9 mouse cellular contexts compared by ENCODE assay signal in the genomic region with DNA sequence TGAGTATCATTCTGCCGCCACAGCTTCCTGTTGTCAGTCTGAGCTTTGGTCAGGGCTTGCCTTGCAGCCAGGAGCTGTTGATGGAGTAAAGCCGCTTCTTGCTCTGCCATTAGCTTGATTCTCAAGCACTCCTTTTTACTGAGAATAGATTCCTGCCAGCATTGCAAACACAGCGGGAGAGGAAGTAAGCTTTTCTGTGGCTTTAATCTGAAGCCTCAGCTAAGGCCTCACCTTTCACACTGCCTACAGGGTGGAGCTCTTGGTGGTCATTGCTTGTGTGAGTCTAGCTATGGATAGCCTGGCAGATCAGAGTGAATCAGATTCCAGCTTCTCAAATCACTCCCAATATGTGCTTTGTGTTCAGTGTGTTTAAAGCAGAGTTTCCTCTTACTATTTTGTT. TPM values are rescaled to one million over a fixed set of nuclear protein-coding genes. Genes with fewer than 3 reads are reported as not detected.
DNase-seq lines count a peak whose midpoint lies in the region; ATAC-seq lines count a peak whose summit lies in the region.
"Had no signal": no experiment of that assay in that cellular context is flagged by ENCODE, and none has a peak within 500 bp of the region (broad histone marks: within the 10 kb centered on the region; RNA-seq: fewer than 3 reads in every experiment).

No protein-coding gene starts in this region.

- H3K9me3 ChIP-seq in midbrain, embryonic 10.5 days (replicated peaks): peaks cover 6% of the 10 kb centered on the region; the same call in 1 of the 2 replicates
- 0 out of 2 replicates have a peak, but pooled peaks cover 3% of the 10 kb centered on the region for H3K9me3 ChIP-seq in midbrain, embryonic 15.5 days
- H3K9me3 ChIP-seq in limb, embryonic 12.5 days: peaks cover 9% of the 10 kb centered on the region
- peaks cover 14% of the 10 kb centered on the region; the same call in 1 of the 2 replicates for H3K9me3 ChIP-seq in hindbrain, embryonic 10.5 days

- H3K27ac ChIP-seq in midbrain, embryonic 10.5 days (replicated peaks): 0 out of 2 replicates have a peak overlapping the region, but pooled peaks have one; percentile 2
- no peak overlapping the region for H3K27ac ChIP-seq in midbrain, embryonic 15.5 days
- H3K27ac ChIP-seq in limb, embryonic 12.5 days: peak overlapping the region; percentile 53; the same call in 1 of the 2 replicates
- no peak overlapping the region for H3K27ac ChIP-seq in hindbrain, embryonic 10.5 days

- H3K27me3 ChIP-seq in midbrain, embryonic 10.5 days (ENCODE audit: low read depth, poor library complexity, severe bottlenecking): no peaks in the 10 kb centered on the region
- no peaks in the 10 kb centered on the region for H3K27me3 ChIP-seq in midbrain, embryonic 15.5 days (replicated peaks)
- no peaks in the 10 kb centered on the region; the same call in 1 of the 2 replicates for H3K27me3 ChIP-seq in limb, embryonic 12.5 days
- no peaks in the 10 kb centered on the region for H3K27me3 ChIP-seq in hindbrain, embryonic 10.5 days (ENCODE audit: insufficient read depth, poor library complexity, severe bottlenecking)

- no peak for ATAC-seq in midbrain, embryonic 15.5 days (replicated peaks)
- no peak for ATAC-seq in limb, embryonic 12.5 days (ENCODE audit: insufficient number of reproducible peaks, insufficient read depth, low FRiP score, low TSS enrichment, low read depth)

- peak; percentile 14 for DNase-seq in embryo, embryonic 10 days (ENCODE audit: low spot score)
- DNase-seq in embryo, embryonic 11 days: no peak
- DNase-seq in midbrain, embryonic 10.5 days (ENCODE audit: low spot score): no peak
- peak; percentile 33 to 42 for DNase-seq in thymus, postnatal 36 days
- DNase-seq in hindbrain, embryonic 10.5 days (ENCODE audit: low spot score): no peak
- no peak for DNase-seq in left cerebral cortex, adult 9 months (ENCODE audit: low spot score in 2 of 2)
- DNase-seq: adrenal gland, adult 8-10 months had no signal

- no peak overlapping the region for H3K4me2 ChIP-seq in midbrain, embryonic 15.5 days
- H3K4me2 ChIP-seq in limb, embryonic 12.5 days: no peak overlapping the region

- 16% methylated on average over 3 of the region's 3 CpGs for WGBS in midbrain, embryonic 10.5 days
- 21% methylated on average over 3 of the region's 3 CpGs for WGBS in midbrain, embryonic 15.5 days
- WGBS in limb, embryonic 12.5 days: 30% methylated on average over 3 of the region's 3 CpGs
- WGBS in hindbrain, embryonic 10.5 days: 23% methylated on average over 3 of the region's 3 CpGs

- no peak overlapping the region for H3K4me3 ChIP-seq in midbrain, embryonic 10.5 days
- H3K4me3 ChIP-seq in midbrain, embryonic 15.5 days: no peak overlapping the region
- no peak overlapping the region for H3K4me3 ChIP-seq in limb, embryonic 12.5 days (replicated peaks)
- no peak overlapping the region for H3K4me3 ChIP-seq in hindbrain, embryonic 10.5 days

- no peak overlapping the region for H3K9ac ChIP-seq in midbrain, embryonic 15.5 days
- no peak overlapping the region for H3K9ac ChIP-seq in limb, embryonic 12.5 days (replicated peaks)

- H3K4me1 ChIP-seq in midbrain, embryonic 10.5 days: peaks cover 16% of the 10 kb centered on the region
- H3K4me1 ChIP-seq in midbrain, embryonic 15.5 days: no peaks in the 10 kb centered on the region
- peaks cover 27% of the 10 kb centered on the region for H3K4me1 ChIP-seq in limb, embryonic 12.5 days (replicated peaks)
- peaks cover 23% of the 10 kb centered on the region for H3K4me1 ChIP-seq in hindbrain, embryonic 10.5 days (replicated peaks)

- 0 out of 2 replicates have a peak, but pooled peaks cover 4% of the 10 kb centered on the region for H3K36me3 ChIP-seq in midbrain, embryonic 10.5 days
- no peaks in the 10 kb centered on the region for H3K36me3 ChIP-seq in midbrain, embryonic 15.5 days (replicated peaks)
- H3K36me3 ChIP-seq in limb, embryonic 12.5 days: no peaks in the 10 kb centered on the region
- no peaks in the 10 kb centered on the region for H3K36me3 ChIP-seq in hindbrain, embryonic 10.5 days

RNA-seq across cellular contexts. Expression of a gene that starts 33.1 kb away (rescaled TPM):
- 98.5 and 108 TPM in 2 replicates for polyA plus RNA-seq in midbrain, embryonic 10.5 days (2016; fragmentation: Nextera tagmentation; extraction: Ambion mirVana)
- 43.8 and 48.7 TPM in 2 replicates for polyA plus RNA-seq in midbrain, embryonic 15.5 days (2015; fragmentation: Nextera tagmentation; extraction: Ambion mirVana)
- polyA plus RNA-seq in limb, embryonic 12.5 days (2016; fragmentation: Nextera tagmentation; extraction: Ambion mirVana): 170 and 176 TPM in 2 replicates
- polyA plus RNA-seq in hindbrain, embryonic 10.5 days (2016; fragmentation: Nextera tagmentation; extraction: Ambion mirVana): 87.6 and 110 TPM in 2 replicates

Comparison
In these comparisons a context has a peak if more than half of its experiments do, and no peak if none do; other contexts are left out.
1. DNase-seq: peak in embryo, embryonic 10 days (single experiment) and thymus, postnatal 36 days (2 of 2); none in embryo, embryonic 11 days (single experiment), midbrain, embryonic 10.5 days (single experiment), hindbrain, embryonic 10.5 days (single experiment) and left cerebral cortex, adult 9 months (0 of 2).
2. H3K27ac ChIP-seq: peak in midbrain, embryonic 10.5 days (single experiment) and limb, embryonic 12.5 days (single experiment); none in midbrain, embryonic 15.5 days (single experiment) and hindbrain, embryonic 10.5 days (single experiment).